Mouse (Mus musculus): ENCODE data around the gene Itih3. TPM values are rescaled to one million over a fixed set of nuclear protein-coding genes. Genes with fewer than 3 reads are reported as not detected.

Gene Itih3
- polyA plus RNA-seq, 1 experiment: 0.56 TPM

DNA sequence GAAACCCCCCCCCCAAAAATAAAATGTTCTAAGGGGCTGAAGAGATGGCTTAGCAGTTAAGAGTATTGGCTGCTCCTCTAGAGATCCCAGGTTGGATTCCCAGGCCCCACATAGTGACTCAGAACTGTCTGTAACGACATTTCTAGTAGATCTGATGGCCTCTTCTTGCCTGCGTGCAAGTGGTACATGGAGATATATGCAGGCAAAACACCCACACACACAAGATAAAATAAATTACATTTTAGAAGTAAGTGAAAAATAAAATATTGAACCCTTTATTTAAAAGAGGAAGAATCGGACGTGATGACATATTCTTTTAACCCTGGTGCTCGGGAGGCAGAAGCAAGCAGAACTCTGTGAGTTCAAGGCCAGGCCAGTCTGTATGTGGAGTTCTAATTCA is 20.9 kb downstream of the Itih3 start:
- Histone ChIP-seq H3K36me3 (ENCODE audit: control insufficient read depth, insufficient read depth, low read length) (no peaks in the 10 kb centered on the region), H3K27me3 (replicated peaks; ENCODE audit: control insufficient read depth, insufficient read depth, low read length) (no peaks in the 10 kb centered on the region), H3K4me1 (ENCODE audit: control insufficient read depth, insufficient read depth, low read length) (no peaks in the 10 kb centered on the region), H3K27ac (ENCODE audit: insufficient read depth, low read depth, low read length) (no peak overlapping the region), H3K4me3 (ENCODE audit: insufficient read depth, low read depth, low read length) (no peak overlapping the region)
- DNase-seq: no peak
- TF ChIP-seq CTCF (conservative IDR thresholded peaks at IDR 0.05; ENCODE audit: insufficient read depth, insufficient read length, low read depth, low read length): no peak
- no peak for TF ChIP-seq POLR2A (IDR thresholded peaks at IDR 0.05; ENCODE audit: low read depth, low read length)
- WGBS: 89% methylated on average over 5 of the region's 5 CpGs

- Histone ChIP-seq H3K4me1 (ENCODE audit: control insufficient read depth, insufficient read depth, low read length) (no peaks in the 10 kb centered on the region), H3K27me3 (replicated peaks; ENCODE audit: control insufficient read depth, insufficient read depth, low read length) (no peaks in the 10 kb centered on the region), H3K4me3 (ENCODE audit: insufficient read depth, low read depth, low read length) (no peak overlapping the region), H3K27ac (ENCODE audit: insufficient read depth, low read depth, low read length) (no peak overlapping the region), H3K36me3 (ENCODE audit: control insufficient read depth, insufficient read depth, low read length) (no peaks in the 10 kb centered on the region)
- no peak for DNase-seq
- WGBS: 80% methylated on average over 3 of the region's 3 CpGs
- TF ChIP-seq POLR2A (IDR thresholded peaks at IDR 0.05; ENCODE audit: low read depth, low read length) (no peak), CTCF (conservative IDR thresholded peaks at IDR 0.05; ENCODE audit: insufficient read depth, insufficient read length, low read depth, low read length) (no peak)
Observed at GRCm38 (mm10) chr14:30899972-30900371, 23.6 kb downstream of the Itih3 start.

DNA sequence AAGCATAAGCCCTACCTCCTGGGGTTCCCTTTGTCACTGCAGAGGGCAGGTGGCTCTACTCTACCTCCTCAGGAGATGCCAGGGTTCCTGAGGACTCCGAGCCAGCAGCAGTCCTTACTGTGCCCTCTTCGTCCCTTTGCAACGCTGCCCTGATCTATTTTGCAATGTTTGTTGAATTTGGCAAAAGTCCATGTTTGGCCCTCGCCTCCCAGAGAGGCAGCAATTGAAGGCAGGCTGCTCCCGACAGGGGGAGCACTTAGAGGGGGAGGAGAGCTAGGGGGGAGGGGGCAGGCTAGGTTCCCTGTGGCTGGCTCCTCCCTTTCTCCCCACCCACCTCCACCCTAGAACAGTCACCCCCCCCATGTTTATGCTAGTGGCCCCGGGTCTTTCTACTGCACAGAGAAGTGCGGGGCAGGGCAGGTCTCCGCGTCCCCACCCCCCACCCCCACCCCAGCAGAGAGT is 35.3 kb downstream of the Itih3 start:
- no peak overlapping the region for H3K27ac ChIP-seq (ENCODE audit: insufficient read depth, low read depth, low read length)
- peaks cover 5% of the 10 kb centered on the region; the same call in 1 of the 2 replicates for H3K4me1 ChIP-seq (ENCODE audit: control insufficient read depth, insufficient read depth, low read length)
- H3K27me3 ChIP-seq (replicated peaks; ENCODE audit: control insufficient read depth, insufficient read depth, low read length): no peaks in the 10 kb centered on the region
- peak; percentile 72 for DNase-seq
- TF ChIP-seq POLR2A (IDR thresholded peaks at IDR 0.05; ENCODE audit: low read depth, low read length): no peak
- TF ChIP-seq CTCF (conservative IDR thresholded peaks at IDR 0.05; ENCODE audit: insufficient read depth, insufficient read length, low read depth, low read length): peak; percentile 50; the same call in 1 of the 2 replicates
- 8% methylated on average over 9 of the region's 9 CpGs for WGBS
- H3K4me3 ChIP-seq (ENCODE audit: insufficient read depth, low read depth, low read length): no peak overlapping the region
- no peaks in the 10 kb centered on the region for H3K36me3 ChIP-seq (ENCODE audit: control insufficient read depth, insufficient read depth, low read length)

DNA sequence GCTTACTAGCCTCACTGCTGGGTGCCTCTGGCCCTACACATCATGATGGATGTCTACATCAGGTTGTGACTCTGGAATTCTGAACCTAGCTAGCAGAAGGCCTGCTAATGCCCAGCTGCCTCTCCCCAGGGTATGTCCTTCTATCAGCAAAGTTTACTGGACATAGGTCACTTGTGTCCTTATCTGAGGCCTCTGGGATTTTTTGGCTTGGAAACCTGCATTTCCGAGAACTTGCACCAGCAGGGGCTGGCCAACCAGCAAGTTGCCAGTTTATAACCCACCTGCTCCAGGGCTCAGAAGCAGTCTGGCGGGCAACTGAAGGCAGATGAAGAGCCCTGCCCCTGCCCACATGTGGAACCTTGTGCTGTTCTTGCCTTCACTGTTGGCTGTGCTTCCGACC is 37.4 kb downstream of the Itih3 start, which contains the start of gene Itih4:
Gene Itih4 (plus strand): TSS at position 273 of the 400 bp plus-strand sequence.
- DNase-seq: no peak
- Histone ChIP-seq H3K4me1 (ENCODE audit: control insufficient read depth, insufficient read depth, low read length) (peaks cover 5% of the 10 kb centered on the region; the same call in 1 of the 2 replicates), H3K27me3 (replicated peaks; ENCODE audit: control insufficient read depth, insufficient read depth, low read length) (no peaks in the 10 kb centered on the region), H3K27ac (ENCODE audit: insufficient read depth, low read depth, low read length) (no peak within 1 kb of the TSS), H3K36me3 (ENCODE audit: control insufficient read depth, insufficient read depth, low read length) (no peaks in the 10 kb centered on the region), H3K4me3 (ENCODE audit: insufficient read depth, low read depth, low read length) (no peak within 1 kb of the TSS)
- 92% methylated on average over 3 of the region's 3 CpGs for WGBS
- TF ChIP-seq POLR2A (IDR thresholded peaks at IDR 0.05; ENCODE audit: low read depth, low read length) (no peak), CTCF (conservative IDR thresholded peaks at IDR 0.05; ENCODE audit: insufficient read depth, insufficient read length, low read depth, low read length) (no peak; the same call in 1 of the 2 replicates)

DNA sequence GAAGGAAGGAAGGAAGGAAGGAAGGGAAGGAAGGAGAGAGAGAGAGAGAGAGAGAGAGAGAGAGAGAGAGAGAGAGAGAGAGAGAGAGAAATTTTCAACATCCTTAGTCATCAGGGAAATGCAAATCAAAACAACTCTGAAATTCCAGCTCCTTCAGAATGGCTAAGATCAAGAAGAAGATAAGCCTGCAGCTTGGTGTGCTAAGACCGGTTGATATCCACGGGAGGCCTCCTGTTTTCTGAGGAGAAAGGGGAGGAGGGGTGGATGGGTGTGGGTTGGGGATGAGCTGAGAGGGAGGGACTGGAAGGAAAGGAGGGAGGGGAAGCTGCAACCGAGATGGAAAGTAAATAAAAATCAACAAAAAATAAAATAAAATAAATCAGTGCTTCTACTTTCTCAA is 38.3 kb downstream of the Itih3 start:
- Histone ChIP-seq H3K27ac (ENCODE audit: insufficient read depth, low read depth, low read length) (no peak overlapping the region), H3K4me1 (ENCODE audit: control insufficient read depth, insufficient read depth, low read length) (peaks cover 5% of the 10 kb centered on the region; the same call in 1 of the 2 replicates), H3K36me3 (ENCODE audit: control insufficient read depth, insufficient read depth, low read length) (no peaks in the 10 kb centered on the region), H3K27me3 (replicated peaks; ENCODE audit: control insufficient read depth, insufficient read depth, low read length) (no peaks in the 10 kb centered on the region), H3K4me3 (ENCODE audit: insufficient read depth, low read depth, low read length) (no peak overlapping the region)
- TF ChIP-seq CTCF (conservative IDR thresholded peaks at IDR 0.05; ENCODE audit: insufficient read depth, insufficient read length, low read depth, low read length) (no peak), POLR2A (IDR thresholded peaks at IDR 0.05; ENCODE audit: low read depth, low read length) (no peak)
- WGBS: 26% methylated on average over 3 of the region's 3 CpGs
- DNase-seq: no peak

- no peak overlapping the region for H3K27ac ChIP-seq (ENCODE audit: insufficient read depth, low read depth, low read length)
- no peaks in the 10 kb centered on the region for H3K4me1 ChIP-seq (ENCODE audit: control insufficient read depth, insufficient read depth, low read length)
- 86% methylated on average over 3 of the region's 3 CpGs for WGBS
- H3K36me3 ChIP-seq (ENCODE audit: control insufficient read depth, insufficient read depth, low read length): no peaks in the 10 kb centered on the region
- DNase-seq: no peak
- H3K4me3 ChIP-seq (ENCODE audit: insufficient read depth, low read depth, low read length): no peak overlapping the region
- H3K27me3 ChIP-seq (replicated peaks; ENCODE audit: control insufficient read depth, insufficient read depth, low read length): no peaks in the 10 kb centered on the region
- TF ChIP-seq CTCF (conservative IDR thresholded peaks at IDR 0.05; ENCODE audit: insufficient read depth, insufficient read length, low read depth, low read length) (no peak), POLR2A (IDR thresholded peaks at IDR 0.05; ENCODE audit: low read depth, low read length) (no peak)
Observed at GRCm38 (mm10) chr14:30881718-30882108, 41.8 kb downstream of the Itih3 start.

- H3K36me3 ChIP-seq (ENCODE audit: control insufficient read depth, insufficient read depth, low read length): no peaks in the 10 kb centered on the region
- H3K4me1 ChIP-seq (ENCODE audit: control insufficient read depth, insufficient read depth, low read length): 0 out of 2 replicates have a peak, but pooled peaks cover 5% of the 10 kb centered on the region
- peak; percentile 63 for DNase-seq
- H3K27me3 ChIP-seq (replicated peaks; ENCODE audit: control insufficient read depth, insufficient read depth, low read length): no peaks in the 10 kb centered on the region
- no peak for TF ChIP-seq POLR2A (IDR thresholded peaks at IDR 0.05; ENCODE audit: low read depth, low read length)
- peak; percentile 74 for TF ChIP-seq CTCF (conservative IDR thresholded peaks at IDR 0.05; ENCODE audit: insufficient read depth, insufficient read length, low read depth, low read length)
- no peak overlapping the region for H3K27ac ChIP-seq (ENCODE audit: insufficient read depth, low read depth, low read length)
- WGBS: 78% methylated on average over 17 of the region's 17 CpGs
- H3K4me3 ChIP-seq (ENCODE audit: insufficient read depth, low read depth, low read length): no peak overlapping the region
Observed at GRCm38 (mm10) chr14:30880811-30881717, 42.5 kb downstream of the Itih3 start.
